Mouse (Mus musculus) kidney, adult 8-10 months (tissue): ENCODE data around the gene Ifna6.

Experiments
- DNase-seq, 2 experiments: peaks; one replicate each; pipeline ENCODE4 v3.0.0; 2022

Gene Ifna6

GRCm38 (mm10) chr4:88849698-88850097 is 22.5 kb downstream of the Ifna6 start, which contains the start of gene Ifna1:
Ifna1 (plus strand) TSS chr4:88850087.
- no peak for DNase-seq

- DNase-seq, result no peak
These were observed 24.0 kb downstream of the Ifna6 start for GRCm38 (mm10) chr4:88851026-88851763.

- DNase-seq, result no peak
These were observed 32.0 kb downstream of the Ifna6 start for GRCm38 (mm10) chr4:88859214-88859613.

DNA sequence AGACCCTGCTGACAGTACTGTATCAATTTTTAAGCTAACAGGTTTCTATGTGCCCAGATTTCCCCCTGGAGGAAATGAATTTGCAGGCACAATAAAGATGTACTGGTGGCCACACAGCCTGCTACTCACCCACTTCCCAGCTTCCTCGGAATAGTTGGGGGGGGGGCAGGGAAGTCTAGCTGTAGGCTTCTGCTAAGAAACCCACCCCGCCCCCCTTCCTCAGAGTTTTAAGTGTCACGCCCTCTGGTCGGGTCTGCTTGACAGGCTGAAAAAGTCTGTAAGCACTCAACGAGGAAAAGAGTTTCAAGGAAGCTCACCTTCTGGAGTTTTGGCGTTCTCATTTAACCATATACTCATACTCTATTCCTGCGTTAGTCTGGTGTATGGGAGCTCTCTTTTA is 36.1 kb downstream of the Ifna6 start:
- DNase-seq, result no peak

DNA sequence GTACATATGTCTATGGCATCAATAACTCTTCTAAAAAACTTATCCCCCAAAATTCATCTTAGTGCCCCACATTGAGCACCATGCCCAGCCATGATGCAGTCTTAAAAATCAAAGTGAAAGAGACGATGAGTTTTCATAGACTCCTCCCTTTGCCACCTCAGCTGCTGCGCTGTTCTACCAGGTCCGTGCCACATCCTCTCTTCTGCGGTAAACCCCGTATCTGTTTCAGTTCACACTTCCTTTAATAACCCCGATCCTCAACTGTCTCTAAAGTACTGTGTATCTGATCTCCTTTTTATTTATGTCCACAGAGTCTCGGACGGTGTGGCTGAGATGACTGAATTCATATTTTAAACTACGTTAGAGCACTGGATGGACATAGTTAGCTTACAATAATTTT is 37.4 kb downstream of the Ifna6 start:
- no peak for DNase-seq

- DNase-seq, result no peak
These were observed 37.9 kb downstream of the Ifna6 start for GRCm38 (mm10) chr4:88865011-88865569.

DNA sequence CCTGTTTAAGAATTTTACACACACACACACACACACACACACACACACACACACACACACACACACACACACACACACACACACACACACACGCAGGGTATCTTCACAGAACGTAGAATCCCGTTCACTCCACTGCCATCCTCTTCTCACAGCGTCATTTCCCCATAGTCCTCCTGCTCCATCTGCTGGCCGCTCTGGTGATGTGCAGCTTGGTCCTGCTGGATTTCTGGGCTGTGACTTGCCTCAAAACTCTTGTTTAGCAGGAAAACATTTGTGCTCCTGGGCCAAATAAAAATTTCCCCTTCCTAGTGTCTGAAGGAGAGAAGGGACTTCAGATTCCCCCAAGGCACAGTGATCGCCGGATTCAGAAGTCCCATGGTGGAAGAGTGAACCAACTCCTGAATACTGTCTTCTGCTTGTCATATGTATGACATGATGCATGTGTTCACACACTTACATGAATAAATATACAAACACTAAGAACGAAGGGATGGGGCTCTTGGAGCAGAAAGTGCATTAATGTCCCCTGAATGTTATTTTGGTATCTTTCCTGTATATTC is 40.2 kb downstream of the Ifna6 start:
- peak; percentile 50 to 76 for DNase-seq

- no peak for DNase-seq
These were observed 41.0 kb downstream of the Ifna6 start for GRCm38 (mm10) chr4:88867926-88868911.

- no peak for DNase-seq
These were observed 45.5 kb downstream of the Ifna6 start for GRCm38 (mm10) chr4:88872691-88873090.

- DNase-seq, result no peak
These were observed 48.3 kb downstream of the Ifna6 start for GRCm38 (mm10) chr4:88875435-88876095.

- DNase-seq, result no peak
These were observed 49.3 kb downstream of the Ifna6 start for GRCm38 (mm10) chr4:88876520-88876919.
